Mouse (Mus musculus): Measurements from ENCODE around the gene Tfdp1. TPM values are rescaled to one million over a fixed set of nuclear protein-coding genes. Genes with fewer than 3 reads are reported as not detected.
"Not testable (repeated sequence)": the region's sequence is repeated elsewhere in the genome, so short reads cannot be mapped to it uniquely, and the experiment has no call there.

Tfdp1 gene
- polyA plus RNA-seq, 1 experiment from 2014 or later, result 155 TPM

- H3K9me3 ChIP-seq (ENCODE audit: control insufficient read depth, low read length), result no peaks in the 10 kb centered on the region
- H3K27ac ChIP-seq (ENCODE audit: low read length), result no peak overlapping the region
- H3K36me3 ChIP-seq (ENCODE audit: control insufficient read depth, insufficient read depth, low read length), result peaks cover 2% of the 10 kb centered on the region; the same call in 1 of the 2 replicates
- H3K4me3 ChIP-seq (ENCODE audit: low read length), result no peak overlapping the region
- no peak for ATAC-seq (ENCODE audit: low read depth)
- no peaks in the 10 kb centered on the region for H3K4me1 ChIP-seq (replicated peaks; ENCODE audit: control insufficient read depth, insufficient read depth, low read length)
- 81% methylated on average over 3 of the region's 3 CpGs for WGBS
- H3K9ac ChIP-seq (ENCODE audit: low read length), result no peak overlapping the region
- H3K4me2 ChIP-seq (ENCODE audit: low read depth, low read length), result no peak overlapping the region
- no peaks in the 10 kb centered on the region for H3K27me3 ChIP-seq (ENCODE audit: control insufficient read depth, insufficient read depth, low read depth, low read length)
Measured at GRCm38 (mm10) chr8:13314922-13315321, 23.6 kb upstream of the Tfdp1 start.

GRCm38 (mm10) chr8:13316671-13317070, 21.9 kb upstream of the Tfdp1 start:
- ATAC-seq (ENCODE audit: low read depth), result no peak
- WGBS, result 92% methylated on average over 10 of the region's 10 CpGs
- Histone ChIP-seq H3K9ac (ENCODE audit: low read length) (no peak overlapping the region), H3K27me3 (ENCODE audit: control insufficient read depth, insufficient read depth, low read depth, low read length) (no peaks in the 10 kb centered on the region), H3K27ac (ENCODE audit: low read length) (no peak overlapping the region), H3K9me3 (ENCODE audit: control insufficient read depth, low read length) (no peaks in the 10 kb centered on the region), H3K4me1 (replicated peaks; ENCODE audit: control insufficient read depth, insufficient read depth, low read length) (no peaks in the 10 kb centered on the region), H3K36me3 (ENCODE audit: control insufficient read depth, insufficient read depth, low read length) (peaks cover 2% of the 10 kb centered on the region; the same call in 1 of the 2 replicates), H3K4me2 (ENCODE audit: low read depth, low read length) (no peak overlapping the region), H3K4me3 (ENCODE audit: low read length) (no peak overlapping the region)

GRCm38 (mm10) chr8:13326598-13326997, 12.0 kb upstream of the Tfdp1 start:
- H3K9ac ChIP-seq (ENCODE audit: low read length), result no peak overlapping the region
- no peak overlapping the region for H3K4me2 ChIP-seq (ENCODE audit: low read depth, low read length)
- ATAC-seq (ENCODE audit: low read depth), result no peak
- no peak overlapping the region for H3K27ac ChIP-seq (ENCODE audit: low read length)
- no peaks in the 10 kb centered on the region for H3K4me1 ChIP-seq (replicated peaks; ENCODE audit: control insufficient read depth, insufficient read depth, low read length)
- no peak overlapping the region for H3K4me3 ChIP-seq (ENCODE audit: low read length)
- H3K27me3 ChIP-seq (ENCODE audit: control insufficient read depth, insufficient read depth, low read depth, low read length), result no peaks in the 10 kb centered on the region
- no peaks in the 10 kb centered on the region for H3K9me3 ChIP-seq (ENCODE audit: control insufficient read depth, low read length)
- 28% methylated on average over 5 of the region's 5 CpGs for WGBS
- no peaks in the 10 kb centered on the region; the same call in 1 of the 2 replicates for H3K36me3 ChIP-seq (ENCODE audit: control insufficient read depth, insufficient read depth, low read length)

- no peak overlapping the region for H3K4me2 ChIP-seq (ENCODE audit: low read depth, low read length)
- H3K27me3 ChIP-seq (ENCODE audit: control insufficient read depth, insufficient read depth, low read depth, low read length), result no peaks in the 10 kb centered on the region
- WGBS, result 35% methylated on average over 1 of the region's 1 CpGs
- H3K36me3 ChIP-seq (ENCODE audit: control insufficient read depth, insufficient read depth, low read length), result no peaks in the 10 kb centered on the region
- H3K27ac ChIP-seq (ENCODE audit: low read length), result no peak overlapping the region
- no peak for ATAC-seq (ENCODE audit: low read depth)
- no peak overlapping the region for H3K4me3 ChIP-seq (ENCODE audit: low read length)
- H3K9ac ChIP-seq (ENCODE audit: low read length), result no peak overlapping the region
- no peaks in the 10 kb centered on the region for H3K9me3 ChIP-seq (ENCODE audit: control insufficient read depth, low read length)
- peaks cover 8% of the 10 kb centered on the region for H3K4me1 ChIP-seq (replicated peaks; ENCODE audit: control insufficient read depth, insufficient read depth, low read length)
Measured at GRCm38 (mm10) chr8:13334671-13335070, 3.9 kb upstream of the Tfdp1 start.

- WGBS, result 70% methylated on average over 6 of the region's 6 CpGs
- peaks cover 15% of the 10 kb centered on the region for H3K4me1 ChIP-seq (replicated peaks; ENCODE audit: control insufficient read depth, insufficient read depth, low read length)
- H3K36me3 ChIP-seq (ENCODE audit: control insufficient read depth, insufficient read depth, low read length); H3K4me3 ChIP-seq (ENCODE audit: low read length); H3K27me3 ChIP-seq (ENCODE audit: control insufficient read depth, insufficient read depth, low read depth, low read length); H3K9me3 ChIP-seq (ENCODE audit: control insufficient read depth, low read length); H3K4me2 ChIP-seq (ENCODE audit: low read depth, low read length); H3K9ac ChIP-seq (ENCODE audit: low read length); ATAC-seq (ENCODE audit: low read depth); H3K27ac ChIP-seq (ENCODE audit: low read length): not testable (repeated sequence)
Measured at GRCm38 (mm10) chr8:13337245-13337644, 1.3 kb upstream of the Tfdp1 start.

- Histone ChIP-seq H3K4me1 (replicated peaks; ENCODE audit: control insufficient read depth, insufficient read depth, low read length) (peaks cover 15% of the 10 kb centered on the region), H3K36me3 (ENCODE audit: control insufficient read depth, insufficient read depth, low read length) (0 out of 2 replicates have a peak, but pooled peaks cover 10% of the 10 kb centered on the region), H3K27me3 (ENCODE audit: control insufficient read depth, insufficient read depth, low read depth, low read length) (no peaks in the 10 kb centered on the region), H3K9ac (ENCODE audit: low read length) (peak overlapping the region; percentile 82), H3K4me3 (ENCODE audit: low read length) (no peak overlapping the region; the same call in none of the 2 replicates), H3K27ac (ENCODE audit: low read length) (no peak overlapping the region), H3K9me3 (ENCODE audit: control insufficient read depth, low read length) (no peaks in the 10 kb centered on the region), H3K4me2 (ENCODE audit: low read depth, low read length) (peak overlapping the region; percentile 82)
- 54% methylated on average over 3 of the region's 3 CpGs for WGBS
- ATAC-seq (ENCODE audit: low read depth), result no peak
Measured at GRCm38 (mm10) chr8:13337678-13338077, 873 bp upstream of the Tfdp1 start.

- H3K4me2 ChIP-seq (ENCODE audit: low read depth, low read length), result peak overlapping the region; percentile 82
- H3K9ac ChIP-seq (ENCODE audit: low read length), result peak overlapping the region; percentile 82
- no peaks in the 10 kb centered on the region for H3K9me3 ChIP-seq (ENCODE audit: control insufficient read depth, low read length)
- WGBS, result 0% methylated on average over 34 of the region's 70 CpGs
- peaks cover 18% of the 10 kb centered on the region for H3K36me3 ChIP-seq (ENCODE audit: control insufficient read depth, insufficient read depth, low read length)
- peak; percentile 55 for ATAC-seq (ENCODE audit: low read depth)
- H3K27me3 ChIP-seq (ENCODE audit: control insufficient read depth, insufficient read depth, low read depth, low read length), result no peaks in the 10 kb centered on the region
- peaks cover 15% of the 10 kb centered on the region for H3K4me1 ChIP-seq (replicated peaks; ENCODE audit: control insufficient read depth, insufficient read depth, low read length)
- H3K27ac ChIP-seq (ENCODE audit: low read length), result peak overlapping the region; percentile 74
- H3K4me3 ChIP-seq (ENCODE audit: low read length), result peak overlapping the region; percentile 75
Measured at GRCm38 (mm10) chr8:13338901-13339645, 522 bp downstream of the Tfdp1 start.

GRCm38 (mm10) chr8:13339646-13339990, 1.1 kb downstream of the Tfdp1 start:
- H3K4me2 ChIP-seq (ENCODE audit: low read depth, low read length), result peak overlapping the region; percentile 82
- ATAC-seq (ENCODE audit: low read depth), result no peak
- H3K36me3 ChIP-seq (ENCODE audit: control insufficient read depth, insufficient read depth, low read length), result peaks cover 23% of the 10 kb centered on the region
- peak overlapping the region; percentile 82 for H3K9ac ChIP-seq (ENCODE audit: low read length)
- peak overlapping the region; percentile 75 for H3K4me3 ChIP-seq (ENCODE audit: low read length)
- no peaks in the 10 kb centered on the region for H3K27me3 ChIP-seq (ENCODE audit: control insufficient read depth, insufficient read depth, low read depth, low read length)
- 2% methylated on average over 11 of the region's 11 CpGs for WGBS
- no peaks in the 10 kb centered on the region for H3K9me3 ChIP-seq (ENCODE audit: control insufficient read depth, low read length)
- H3K4me1 ChIP-seq (replicated peaks; ENCODE audit: control insufficient read depth, insufficient read depth, low read length), result peaks cover 15% of the 10 kb centered on the region
- no peak overlapping the region for H3K27ac ChIP-seq (ENCODE audit: low read length)

- Histone ChIP-seq H3K27ac (ENCODE audit: low read length) (no peak overlapping the region), H3K4me2 (ENCODE audit: low read depth, low read length) (peak overlapping the region; percentile 82; the same call in 1 of the 2 replicates), H3K4me3 (ENCODE audit: low read length) (no peak overlapping the region), H3K4me1 (replicated peaks; ENCODE audit: control insufficient read depth, insufficient read depth, low read length) (peaks cover 15% of the 10 kb centered on the region), H3K36me3 (ENCODE audit: control insufficient read depth, insufficient read depth, low read length) (peaks cover 24% of the 10 kb centered on the region), H3K9ac (ENCODE audit: low read length) (peak overlapping the region; percentile 57; the same call in 1 of the 2 replicates), H3K27me3 (ENCODE audit: control insufficient read depth, insufficient read depth, low read depth, low read length) (no peaks in the 10 kb centered on the region), H3K9me3 (ENCODE audit: control insufficient read depth, low read length) (no peaks in the 10 kb centered on the region)
- ATAC-seq (ENCODE audit: low read depth), result no peak
- 83% methylated on average over 8 of the region's 8 CpGs for WGBS
Measured at GRCm38 (mm10) chr8:13340650-13341049, 2.1 kb downstream of the Tfdp1 start.

All from lung, embryonic 16.5 days (tissue).